Mouse (Mus musculus): ENCODE data around the gene Hdac10.

Gene Hdac10

GRCm38 (mm10) chr15:89074613-89075477, 53.7 kb downstream of the Hdac10 start, which contains the start of gene Trabd:
Gene Trabd (plus strand): TSS chr15:89075124.
- DNase-seq (ENCODE audit: low read depth) = peak; percentile 8

DNA sequence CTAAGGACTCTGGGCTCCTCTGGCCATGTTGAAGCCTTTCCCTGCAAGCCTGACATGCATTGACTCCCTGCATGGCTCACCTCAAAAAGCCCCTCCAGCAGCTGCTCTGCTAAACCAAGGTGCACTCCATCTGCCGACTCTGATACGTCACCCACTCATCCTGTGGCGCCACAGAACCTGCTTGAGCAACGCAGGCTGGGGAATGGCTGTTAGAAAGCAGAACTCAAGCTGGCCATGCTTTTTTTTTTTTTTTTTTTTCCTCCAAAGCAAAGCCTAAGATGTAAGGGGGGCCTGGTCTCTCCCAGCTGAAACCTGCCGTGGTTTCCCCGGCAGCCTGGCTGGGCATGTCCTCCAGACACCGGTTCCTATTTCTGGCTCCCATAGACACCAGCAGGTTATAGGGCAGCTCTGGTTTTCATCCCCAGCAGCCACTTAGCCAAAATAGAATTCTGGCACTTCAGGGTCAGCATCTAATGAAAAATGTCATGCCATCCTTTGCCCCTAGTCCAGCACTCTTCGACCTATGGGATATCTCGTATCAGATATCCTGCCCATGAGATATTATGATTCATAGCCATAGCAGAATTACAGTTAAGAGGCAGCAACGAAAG, 54.4 kb downstream of the Hdac10 start:
- DNase-seq (ENCODE audit: low read depth) = peak; percentile 58

Data from 416B (cell line).